ENCODE assay signal across 8 mouse cellular contexts in genomic region chr19:57358322-57358721, GRCm38 (mm10). TPM values are rescaled to one million over a fixed set of nuclear protein-coding genes. Genes with fewer than 3 reads are reported as not detected.
DNase-seq lines count a peak whose midpoint lies in the region; ATAC-seq and TF ChIP-seq lines count a peak whose summit lies in the region.

No protein-coding gene starts in this region.

- peak; percentile 84 for DNase-seq in CD4-positive helper T cell, adult 2 months (ENCODE audit: low read depth, low spot score)
- DNase-seq in MEL-GATA-1-ER (ENCODE audit: extremely low read depth, low read depth) = peak; percentile 95
- peak; percentile 58 for DNase-seq in cerebellum, adult 9-11 months
- no peak for DNase-seq in heart, embryonic 10.5 days (ENCODE audit: low spot score)
- peak; percentile 78 for DNase-seq in kidney, postnatal 0 days (ENCODE audit: low spot score)
- DNase-seq in lung, postnatal 0 days (ENCODE audit: low spot score) = peak; percentile 92

- no peaks in the 10 kb centered on the region for H3K9me3 ChIP-seq in heart, embryonic 10.5 days
- no peaks in the 10 kb centered on the region for H3K9me3 ChIP-seq in kidney, postnatal 0 days (replicated peaks; ENCODE audit: low read length)
- H3K9me3 ChIP-seq in lung, postnatal 0 days (ENCODE audit: low read length) = no peaks in the 10 kb centered on the region
- H3K9me3 ChIP-seq in forebrain, embryonic 15.5 days = no peaks in the 10 kb centered on the region

- H3K4me2 ChIP-seq in kidney, postnatal 0 days (ENCODE audit: low read length) = peak overlapping the region; percentile 66; the same call in 1 of the 2 replicates
- H3K4me2 ChIP-seq in lung, postnatal 0 days (replicated peaks; ENCODE audit: low read depth, low read length) = peak overlapping the region; percentile 50
- no peak overlapping the region for H3K4me2 ChIP-seq in forebrain, embryonic 15.5 days (replicated peaks)

- H3K27me3 ChIP-seq in heart, embryonic 10.5 days (ENCODE audit: insufficient read depth, poor library complexity, severe bottlenecking) = no peaks in the 10 kb centered on the region
- no peaks in the 10 kb centered on the region for H3K27me3 ChIP-seq in kidney, postnatal 0 days (ENCODE audit: insufficient read depth, low read length)
- no peaks in the 10 kb centered on the region for H3K27me3 ChIP-seq in lung, postnatal 0 days (replicated peaks; ENCODE audit: insufficient read depth, low read length)
- H3K27me3 ChIP-seq in small intestine, adult 2 months (ENCODE audit: control insufficient read depth, insufficient read depth, low read length) = no peaks in the 10 kb centered on the region
- H3K27me3 ChIP-seq in forebrain, embryonic 15.5 days = no peaks in the 10 kb centered on the region

- peaks cover 45% of the 10 kb centered on the region for H3K4me1 ChIP-seq in heart, embryonic 10.5 days
- peaks cover 13% of the 10 kb centered on the region for H3K4me1 ChIP-seq in kidney, postnatal 0 days (replicated peaks; ENCODE audit: insufficient read depth, low read length)
- peaks cover 25% of the 10 kb centered on the region; the same call in 1 of the 2 replicates for H3K4me1 ChIP-seq in lung, postnatal 0 days (ENCODE audit: insufficient read depth, low read depth, low read length)
- H3K4me1 ChIP-seq in small intestine, adult 2 months (ENCODE audit: control insufficient read depth, insufficient read depth, insufficient read length, low read length) = peaks cover 16% of the 10 kb centered on the region
- peaks cover 27% of the 10 kb centered on the region for H3K4me1 ChIP-seq in forebrain, embryonic 15.5 days

- no peak overlapping the region for H3K4me3 ChIP-seq in heart, embryonic 10.5 days
- no peak overlapping the region for H3K4me3 ChIP-seq in kidney, postnatal 0 days (replicated peaks; ENCODE audit: low read depth, low read length)
- H3K4me3 ChIP-seq in lung, postnatal 0 days (ENCODE audit: low read depth, low read length) = peak overlapping the region; percentile 16
- peak overlapping the region; percentile 43 for H3K4me3 ChIP-seq in small intestine, adult 2 months (ENCODE audit: low read depth, low read length)
- no peak overlapping the region for H3K4me3 ChIP-seq in forebrain, embryonic 15.5 days

- no peak for ATAC-seq in kidney, postnatal 0 days (replicated peaks; ENCODE audit: low FRiP score, low read depth)
- ATAC-seq in lung, postnatal 0 days = peak; percentile 34
- ATAC-seq in forebrain, embryonic 15.5 days (replicated peaks) = no peak

- WGBS in heart, embryonic 10.5 days = 67% methylated on average over 12 of the region's 12 CpGs
- WGBS in kidney, postnatal 0 days = 60% methylated on average over 12 of the region's 12 CpGs
- 25% methylated on average over 12 of the region's 12 CpGs for WGBS in lung, postnatal 0 days
- 47% methylated on average over 12 of the region's 12 CpGs for WGBS in small intestine, adult 2 months
- 75% methylated on average over 12 of the region's 12 CpGs for WGBS in forebrain, embryonic 15.5 days

- H3K36me3 ChIP-seq in heart, embryonic 10.5 days = no peaks in the 10 kb centered on the region
- no peaks in the 10 kb centered on the region for H3K36me3 ChIP-seq in kidney, postnatal 0 days (ENCODE audit: insufficient read depth, low read length)
- no peaks in the 10 kb centered on the region for H3K36me3 ChIP-seq in lung, postnatal 0 days (ENCODE audit: insufficient read depth, low read length)
- H3K36me3 ChIP-seq in small intestine, adult 2 months (ENCODE audit: control insufficient read depth, insufficient read depth, low read length) = no peaks in the 10 kb centered on the region
- no peaks in the 10 kb centered on the region for H3K36me3 ChIP-seq in forebrain, embryonic 15.5 days

- peak overlapping the region; percentile 4; the same call in 1 of the 2 replicates for H3K27ac ChIP-seq in heart, embryonic 10.5 days
- peak overlapping the region; percentile 40 for H3K27ac ChIP-seq in kidney, postnatal 0 days
- H3K27ac ChIP-seq in lung, postnatal 0 days (ENCODE audit: low read length) = peak overlapping the region; percentile 65
- H3K27ac ChIP-seq in small intestine, adult 2 months (ENCODE audit: insufficient read depth, low read depth, low read length) = no peak overlapping the region
- no peak overlapping the region for H3K27ac ChIP-seq in forebrain, embryonic 15.5 days (replicated peaks)

- TF ChIP-seq EP300 in lung, postnatal 0 days (IDR thresholded peaks at IDR 0.05) = peak; percentile 50; the same call in 1 of the 2 replicates

- TF ChIP-seq POLR2A in small intestine, adult 2 months (IDR thresholded peaks at IDR 0.05; ENCODE audit: low read depth, low read length) = no peak

- H3K9ac ChIP-seq in kidney, postnatal 0 days (ENCODE audit: low read depth, low read length) = 0 out of 2 replicates have a peak overlapping the region, but pooled peaks have one; percentile 13
- no peak overlapping the region for H3K9ac ChIP-seq in lung, postnatal 0 days (replicated peaks; ENCODE audit: low read depth)
- H3K9ac ChIP-seq in forebrain, embryonic 15.5 days (replicated peaks) = no peak overlapping the region

- TF ChIP-seq CTCF in kidney, postnatal 0 days (IDR thresholded peaks at IDR 0.05; ENCODE audit: low read depth) = peak; percentile 74
- peak; percentile 87 for TF ChIP-seq CTCF in lung, postnatal 0 days (IDR thresholded peaks at IDR 0.05)
- peak; percentile 62; the same call in 1 of the 2 replicates for TF ChIP-seq CTCF in small intestine, adult 2 months (IDR thresholded peaks at IDR 0.05; ENCODE audit: extremely low read depth, insufficient read length, insufficient replicate concordance, low read depth, low read length)

RNA-seq across cellular contexts. Expression of gene Fam160b1, which starts 2.2 kb away (rescaled TPM):
- polyA plus RNA-seq in heart, embryonic 10.5 days (2016; fragmentation: Nextera tagmentation; extraction: Ambion mirVana) = 11.2 and 11.8 TPM in 2 replicates
- polyA plus RNA-seq in kidney, postnatal 0 days (2015; fragmentation: Nextera tagmentation; extraction: Ambion mirVana) = 12.6 and 12.8 TPM in 2 replicates
- 14.7 and 14.9 TPM in 2 replicates for polyA plus RNA-seq in lung, postnatal 0 days (2015; fragmentation: Nextera tagmentation; extraction: Ambion mirVana)
- 6.4 and 11.5 TPM in 2 replicates for polyA plus RNA-seq in small intestine, adult 2 months (2012; rRNA removed)
- polyA plus RNA-seq in forebrain, embryonic 15.5 days (2015; fragmentation: Nextera tagmentation; extraction: Ambion mirVana) = 13.8 and 15.7 TPM in 2 replicates

RNA-seq across cellular contexts. Expression of gene Ablim1, which starts 43.6 kb away (rescaled TPM):
- 41.9 and 60.6 TPM in 2 replicates for polyA plus RNA-seq in heart, embryonic 10.5 days (2016; fragmentation: Nextera tagmentation; extraction: Ambion mirVana)
- polyA plus RNA-seq in kidney, postnatal 0 days (2015; fragmentation: Nextera tagmentation; extraction: Ambion mirVana) = 40.5 and 41.2 TPM in 2 replicates
- 50.1 and 50.7 TPM in 2 replicates for polyA plus RNA-seq in lung, postnatal 0 days (2015; fragmentation: Nextera tagmentation; extraction: Ambion mirVana)
- 25.6 and 47.2 TPM in 2 replicates for polyA plus RNA-seq in small intestine, adult 2 months (2012; rRNA removed)
- polyA plus RNA-seq in forebrain, embryonic 15.5 days (2015; fragmentation: Nextera tagmentation; extraction: Ambion mirVana) = 37.8 TPM in 2 replicates

Comparison
In these comparisons a context has a peak if more than half of its experiments do, and no peak if none do; other contexts are left out.
1. H3K27ac ChIP-seq: peak in heart, embryonic 10.5 days (single experiment), kidney, postnatal 0 days (single experiment) and lung, postnatal 0 days (single experiment); none in small intestine, adult 2 months (single experiment) and forebrain, embryonic 15.5 days (single experiment).
2. H3K4me3 ChIP-seq: peak in lung, postnatal 0 days (single experiment) and small intestine, adult 2 months (single experiment); none in heart, embryonic 10.5 days (single experiment), kidney, postnatal 0 days (single experiment) and forebrain, embryonic 15.5 days (single experiment).
3. Peak in every context shown above with its lines, with median percentiles within 50 percentile points of each other: CTCF ChIP-seq.